Mouse (Mus musculus): Measurements from ENCODE around the gene Olfr934.

Olfr934 gene

DNA sequence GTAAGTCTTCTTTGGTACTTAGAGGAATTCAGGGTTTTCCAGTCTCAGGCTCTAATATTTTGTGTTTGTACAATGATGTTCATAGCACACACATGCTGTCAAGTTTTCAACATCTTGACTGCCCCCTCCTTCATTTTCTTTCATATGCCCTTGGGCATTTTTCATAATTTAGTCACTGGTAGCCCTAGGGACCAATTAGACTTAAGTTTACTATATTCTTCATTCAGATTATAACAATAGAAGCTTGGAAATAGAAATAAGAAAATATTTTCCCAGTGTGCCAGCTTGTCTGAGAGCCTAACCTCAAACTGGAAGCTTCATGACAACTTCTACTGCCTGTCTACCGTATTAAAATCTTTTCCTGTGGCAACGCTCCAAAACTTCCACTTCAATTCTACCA lies at the start of gene Olfr934:
Gene Olfr934, minus strand, starts transcription at position 101 of the 400 bp plus-strand sequence.
- DNase-seq: no peak

GRCm38 (mm10) chr9:39023277-39023676 lies 35.2 kb upstream of the Olfr934 start, which contains the start of gene Olfr146:
TSS of gene Olfr146 (minus strand) at chr9:39023377.
- no peak for DNase-seq

- no peak for DNase-seq
Observed at GRCm38 (mm10) chr9:38999583-38999982, 11.5 kb upstream of the Olfr934 start, which contains the start of gene Olfr935. TSS of gene Olfr935 (minus strand) at chr9:38999683.

GRCm38 (mm10) chr9:38972013-38972412 lies 16.1 kb downstream of the Olfr934 start, which contains the start of gene Olfr933:
TSS of gene Olfr933 (plus strand) at chr9:38972313.
- DNase-seq: no peak

GRCm38 (mm10) chr9:38954124-38954416 lies 34.0 kb downstream of the Olfr934 start:
- no peak for DNase-seq

GRCm38 (mm10) chr9:38953401-38954123 lies 34.6 kb downstream of the Olfr934 start:
- no peak for DNase-seq

Measured in kidney, adult 18-20 months (tissue).